Mouse (Mus musculus) limb, embryonic 11.5 days (tissue): ENCODE results near the gene Olfr721-ps1. TPM values are rescaled to one million over a fixed set of nuclear protein-coding genes. Genes with fewer than 3 reads are reported as not detected.

Source experiments
- ATAC-seq: fragments of 200-750 bp; cut with Nextera tagmentation; 2 replicates; pipeline ENCODE4 v1.8.0; 2017; ENCODE audit warnings: low read depth; ENCODE audit not compliant: insufficient number of reproducible peaks, low FRiP score, low TSS enrichment
- DNase-seq: peaks from one replicate; pipeline ENCODE4 v3.0.0-alpha.2; 2015; ENCODE audit warnings: low spot score
- H3K27ac ChIP-seq: fragments of 300-500 bp; sonication (generic); replicated peaks from 2 replicates; pipeline ENCODE4 v1.5.1; 2014; ENCODE audit warnings: low read depth, mild to moderate bottlenecking, low read length
- H3K27me3 ChIP-seq: fragments of 300-500 bp; sonication (generic); 2 replicates; pipeline ENCODE4 v1.6.1; 2014; ENCODE audit warnings: mild to moderate bottlenecking, low read length, mixed read lengths; ENCODE audit not compliant: control insufficient read depth, insufficient read depth
- H3K36me3 ChIP-seq: fragments of 300-500 bp; sonication (generic); 2 replicates; pipeline ENCODE4 v1.6.1; 2014; ENCODE audit warnings: mild to moderate bottlenecking, low read length, moderate library complexity, mixed read lengths; ENCODE audit not compliant: control insufficient read depth, insufficient read depth
- H3K4me1 ChIP-seq: fragments of 300-500 bp; sonication (generic); 2 replicates; pipeline ENCODE4 v1.6.1; 2014; ENCODE audit warnings: low read length, mixed read lengths; ENCODE audit not compliant: control insufficient read depth, insufficient read depth
- H3K4me2 ChIP-seq: fragments of 300-500 bp; sonication (generic); 2 replicates; pipeline ENCODE4 v1.6.1; 2014; ENCODE audit warnings: low read depth, mild to moderate bottlenecking, moderate library complexity; ENCODE audit not compliant: severe bottlenecking
- H3K4me3 ChIP-seq: fragments of 300-500 bp; sonication (generic); 2 replicates; pipeline ENCODE4 v1.5.1; 2014; ENCODE audit warnings: low read depth, low read length
- H3K9ac ChIP-seq: fragments of 300-500 bp; sonication (generic); 2 replicates; pipeline ENCODE4 v1.6.1; 2014; ENCODE audit warnings: mild to moderate bottlenecking, low read length
- H3K9me3 ChIP-seq: fragments of 300-500 bp; sonication (generic); 2 replicates; pipeline ENCODE4 v1.6.1; 2016; ENCODE audit warnings: low read length; ENCODE audit not compliant: control insufficient read depth
- WGBS: fragments of 180-500 bp; shearing (Covaris S2); extraction: QIAGEN DNeasy Blood & Tissue Kit; methylation state at CpG from one replicate; pipeline ENCODE4 v1.1.7; 2014; 5-methylcytosine and 5-hydroxymethylcytosine counted together
- polyA plus RNA-seq: library from polyadenylated mRNA; unstranded; fragments of >200 nt; fragmentation: Nextera tagmentation; extraction: Ambion mirVana; gene quantifications from 2 replicates; pipeline ENCODE4 v1.2.1, GENCODE M21; 2014

The Olfr721-ps1 gene
- polyA plus RNA-seq, 1 experiment from 2014 or later = not detected

- no peak overlapping the region for H3K4me2 ChIP-seq
- no peaks in the 10 kb centered on the region for H3K27me3 ChIP-seq
- WGBS = 78% methylated on average over 1 of the region's 1 CpGs
- H3K36me3 ChIP-seq = no peaks in the 10 kb centered on the region
- ATAC-seq (no peak), DNase-seq (no peak)
- H3K9me3 ChIP-seq = no peaks in the 10 kb centered on the region
- no peak overlapping the region for H3K27ac ChIP-seq
- H3K9ac ChIP-seq = no peak overlapping the region
- no peak overlapping the region for H3K4me3 ChIP-seq
- H3K4me1 ChIP-seq = no peaks in the 10 kb centered on the region
Measured at GRCm38 (mm10) chr14:14395535-14395934, 5.6 kb upstream of the Olfr721-ps1 start.

- H3K4me1 ChIP-seq = no peaks in the 10 kb centered on the region
- no peak overlapping the region for H3K4me3 ChIP-seq
- 74% methylated on average over 3 of the region's 3 CpGs for WGBS
- no peak for ATAC-seq
- H3K36me3 ChIP-seq = no peaks in the 10 kb centered on the region
- no peak overlapping the region for H3K4me2 ChIP-seq
- H3K27me3 ChIP-seq = no peaks in the 10 kb centered on the region
- H3K9me3 ChIP-seq = no peaks in the 10 kb centered on the region; the same call in 1 of the 2 replicates
- H3K9ac ChIP-seq = no peak overlapping the region
- H3K27ac ChIP-seq = no peak overlapping the region
- DNase-seq = no peak
Measured at GRCm38 (mm10) chr14:14436078-14436658, 35.1 kb downstream of the Olfr721-ps1 start.

Other genes with a start within 250 kb of the Olfr721-ps1 start
- not detected in 2 replicates for gene Olfr720, start 214.5 kb upstream of the Olfr721-ps1 start, polyA plus RNA-seq
- not detected in 2 replicates for gene Olfr31, start 78.5 kb upstream of the Olfr721-ps1 start, polyA plus RNA-seq
- gene Il3ra, start 55.0 kb upstream of the Olfr721-ps1 start, polyA plus RNA-seq = 3.1 and 3.6 TPM in 2 replicates